Mouse (Mus musculus) cerebellum, postnatal 10 days (tissue): Measurements from ENCODE around the gene Fignl2.

Experiments
- DNase-seq, 2 experiments: peaks; one replicate each; pipeline ENCODE4 v3.0.0; 2021; ENCODE audit warnings: mixed read lengths in 2 of 2

Fignl2 gene

GRCm38 (mm10) chr15:101008386-101009010 is 69.9 kb downstream of the Fignl2 start:
- peak; percentile 57 to 60 for DNase-seq

- no peak for DNase-seq
These were observed 71.1 kb downstream of the Fignl2 start for GRCm38 (mm10) chr15:101007236-101007635.

- DNase-seq: no peak
These were observed 71.9 kb downstream of the Fignl2 start for GRCm38 (mm10) chr15:101006251-101007040.

- DNase-seq: no peak
These were observed 72.7 kb downstream of the Fignl2 start for GRCm38 (mm10) chr15:101005717-101006116.

GRCm38 (mm10) chr15:101004538-101004937 is 73.8 kb downstream of the Fignl2 start:
- no peak for DNase-seq

GRCm38 (mm10) chr15:101002466-101002865 is 75.9 kb downstream of the Fignl2 start:
- DNase-seq: no peak

- no peak for DNase-seq
These were observed 76.7 kb downstream of the Fignl2 start for GRCm38 (mm10) chr15:101001685-101002084.
